Mouse (Mus musculus) right cerebral cortex, adult 18-20 months (tissue): ENCODE measurements around the gene Gm28043.

Experiments used
- DNase-seq: peaks from one replicate; pipeline ENCODE4 v3.0.0; 2022; ENCODE audit warnings: mixed read lengths

Gm28043 gene

GRCm38 (mm10) chr17:29628946-29629345 lies 14.3 kb downstream of the Gm28043 start:
- DNase-seq, result no peak

DNA sequence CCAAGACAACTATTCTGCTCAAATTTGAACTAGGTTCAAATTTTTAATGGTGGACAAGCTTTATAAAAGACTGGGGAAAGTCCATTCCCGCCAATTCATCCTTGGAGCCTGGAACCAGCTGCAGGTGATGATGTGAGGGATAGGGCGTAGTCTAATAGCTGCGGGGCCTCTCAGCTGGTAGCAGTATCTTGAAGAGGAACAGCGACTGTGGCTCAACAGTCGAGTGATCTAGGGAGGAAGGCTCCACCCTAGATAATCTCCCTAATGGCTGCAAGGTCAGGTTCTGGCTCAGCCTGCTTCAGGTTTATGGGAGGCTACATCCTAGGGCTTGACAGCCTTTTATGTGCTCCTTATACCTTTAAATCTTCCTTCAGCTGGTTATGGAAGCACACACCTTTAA lies 14.9 kb downstream of the Gm28043 start:
- DNase-seq, result no peak

GRCm38 (mm10) chr17:29632312-29632711 lies 17.6 kb downstream of the Gm28043 start:
- DNase-seq, result no peak

DNA sequence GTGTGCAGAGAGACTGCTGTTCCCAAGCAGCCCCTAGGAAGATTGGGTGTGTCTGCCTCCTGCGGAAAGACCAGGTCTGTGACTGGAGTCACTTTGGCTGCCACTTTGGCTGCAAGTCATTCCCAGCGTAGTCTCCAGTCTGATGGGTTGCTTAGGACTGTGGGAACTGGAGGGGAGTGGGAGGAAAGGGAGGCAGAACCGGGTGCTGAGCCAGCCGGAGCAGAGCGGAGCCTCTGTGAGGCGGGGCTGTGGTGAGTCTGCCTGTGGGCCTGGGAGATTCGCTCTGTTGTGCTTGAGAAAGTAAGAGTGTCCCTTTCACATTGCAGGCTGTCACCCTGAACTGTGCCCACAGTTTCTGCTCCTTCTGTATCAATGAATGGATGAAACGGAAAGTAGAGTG lies 20.8 kb downstream of the Gm28043 start:
- DNase-seq, result peak; percentile 40

- peak; percentile 45 for DNase-seq
Measured at GRCm38 (mm10) chr17:29636118-29636517, 21.4 kb downstream of the Gm28043 start.

DNA sequence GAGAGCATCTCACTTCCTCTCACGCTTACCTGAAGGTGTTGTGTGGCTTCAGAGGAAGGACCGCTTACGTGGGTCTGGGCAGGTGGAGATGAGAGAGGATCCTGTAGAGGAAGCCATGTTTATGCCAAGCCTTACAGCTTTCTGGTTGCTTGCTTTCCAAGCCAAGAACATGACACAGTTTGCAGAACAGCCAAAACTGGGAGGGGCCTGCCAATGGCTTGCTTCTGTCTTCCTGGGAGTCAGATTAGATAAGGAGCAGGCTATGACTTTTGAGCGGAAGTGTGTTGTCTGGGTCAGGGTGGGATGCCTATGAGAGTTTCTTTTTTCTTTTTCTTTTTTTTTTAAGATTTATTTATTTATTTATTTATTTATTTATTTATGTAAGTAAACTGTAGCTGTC lies 22.7 kb downstream of the Gm28043 start:
- no peak for DNase-seq

DNA sequence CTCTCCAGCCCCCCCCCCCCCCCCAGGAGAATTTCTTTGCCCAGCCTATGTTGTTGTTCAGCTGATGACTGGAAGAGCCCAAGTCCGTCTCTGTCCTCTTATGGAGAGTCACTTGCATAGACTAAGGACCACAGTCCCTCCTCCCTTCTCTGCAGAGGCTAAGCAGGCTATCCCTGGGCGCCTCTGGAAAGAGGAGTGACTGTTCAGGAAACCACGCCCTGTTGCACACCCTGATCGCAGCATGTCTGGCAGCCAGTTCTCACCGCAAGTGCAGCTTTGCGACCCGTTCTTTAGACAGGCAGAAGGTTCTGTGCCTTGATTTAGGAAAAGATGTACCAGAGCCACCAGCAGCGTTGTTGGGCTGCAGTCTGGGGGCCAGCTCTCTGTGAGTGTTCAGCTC lies 23.2 kb downstream of the Gm28043 start:
- DNase-seq, result no peak

DNA sequence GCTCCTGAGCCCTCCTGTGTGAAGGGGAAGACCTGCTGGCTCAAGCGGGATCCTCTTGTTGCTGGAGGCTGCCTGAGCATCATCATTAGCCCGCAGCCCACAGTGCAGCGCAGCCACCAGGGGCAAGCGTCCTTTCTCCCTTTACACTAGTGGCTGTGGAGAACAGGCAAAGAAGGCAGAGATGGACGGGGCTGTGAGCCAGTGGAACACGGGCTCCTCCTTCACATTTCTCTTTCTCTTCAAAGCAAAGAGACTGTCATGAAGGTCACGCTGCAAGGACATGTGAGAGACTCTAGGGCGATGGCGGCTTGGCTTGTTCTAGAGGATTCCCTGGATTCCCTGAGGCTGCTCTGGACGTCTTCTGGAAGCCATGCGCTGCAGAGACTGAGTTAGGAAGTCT lies 26.3 kb downstream of the Gm28043 start:
- DNase-seq, result no peak

GRCm38 (mm10) chr17:29642219-29642618 lies 27.5 kb downstream of the Gm28043 start:
- no peak for DNase-seq

GRCm38 (mm10) chr17:29658249-29658648 lies 43.6 kb downstream of the Gm28043 start:
- DNase-seq, result no peak

DNA sequence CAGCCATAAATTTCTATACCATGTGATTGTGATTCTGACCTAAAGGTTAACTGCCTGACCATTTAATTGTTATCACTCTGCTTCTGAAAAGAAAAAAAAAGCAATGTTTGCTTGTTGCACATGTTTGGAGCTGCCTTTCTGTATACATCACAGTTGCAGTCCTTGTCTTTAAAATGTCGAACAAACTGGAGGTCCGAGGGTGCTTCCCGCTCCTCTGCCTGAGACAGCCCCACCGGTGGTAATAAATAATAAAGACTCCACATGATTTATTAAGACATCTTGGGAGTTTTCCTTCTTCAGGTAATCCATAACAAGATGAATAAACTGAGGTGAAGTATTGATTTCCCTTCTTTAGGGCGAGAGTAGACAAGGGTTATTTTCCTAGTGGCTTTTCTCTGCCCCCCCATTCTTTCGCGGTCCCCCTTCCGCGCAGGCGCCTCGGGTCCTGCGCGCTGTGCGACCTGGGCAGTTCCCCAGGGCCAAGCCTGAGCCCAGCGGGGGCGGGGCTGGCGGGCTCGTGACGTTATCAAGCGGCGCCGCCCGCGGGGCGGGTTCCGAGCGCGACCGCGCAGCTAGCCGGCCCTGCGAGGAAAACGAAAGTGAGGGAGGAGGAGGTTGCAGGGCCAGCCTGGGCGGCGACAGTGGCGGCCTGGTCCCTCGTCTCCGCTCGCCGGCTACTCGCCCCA lies 45.5 kb downstream of the Gm28043 start, which contains the start of gene Cmtr1:
TSS of gene Cmtr1 (plus strand) at position 520 of the 686 bp plus-strand sequence.
- DNase-seq, result peak; percentile 95

DNA sequence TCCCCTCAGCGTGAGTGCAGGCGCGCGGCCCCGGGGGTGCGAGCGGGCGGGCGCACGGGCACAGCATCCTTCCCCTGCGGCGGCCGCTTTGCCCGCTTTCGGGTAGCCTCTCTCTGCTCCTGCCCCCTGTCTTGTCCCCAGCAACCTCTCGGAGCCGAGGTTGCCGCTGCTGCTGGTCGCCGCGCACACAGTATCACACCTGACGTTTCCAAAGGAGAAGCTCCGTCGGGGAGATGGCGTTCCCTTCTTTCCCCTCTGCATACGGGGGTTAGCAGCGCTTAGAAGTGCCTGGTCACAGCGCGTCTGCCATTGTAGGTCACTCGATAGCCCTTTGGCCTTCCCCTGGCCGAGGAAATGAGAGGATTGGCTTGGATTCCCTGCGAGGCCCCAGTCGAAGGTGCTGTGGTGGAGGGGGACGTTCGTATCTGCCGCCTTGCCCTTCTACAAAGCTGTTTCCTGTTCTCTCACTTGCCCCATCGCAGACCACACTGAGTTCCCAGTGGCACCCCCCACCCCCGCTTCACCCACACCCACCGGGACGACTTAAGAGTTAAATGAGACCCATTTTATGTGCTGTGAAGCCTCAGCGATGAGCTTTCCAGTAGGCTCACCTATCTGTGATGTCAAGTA lies 46.2 kb downstream of the Gm28043 start:
- no peak for DNase-seq

GRCm38 (mm10) chr17:29662145-29662544 lies 47.5 kb downstream of the Gm28043 start:
- no peak for DNase-seq

- peak; percentile 67 for DNase-seq
Measured at GRCm38 (mm10) chr17:29668051-29668986, 53.6 kb downstream of the Gm28043 start.

GRCm38 (mm10) chr17:29669030-29669429 lies 54.4 kb downstream of the Gm28043 start:
- no peak for DNase-seq

GRCm38 (mm10) chr17:29669936-29670335 lies 55.3 kb downstream of the Gm28043 start:
- no peak for DNase-seq

GRCm38 (mm10) chr17:29671021-29671420 lies 56.3 kb downstream of the Gm28043 start:
- no peak for DNase-seq

GRCm38 (mm10) chr17:29673325-29673724 lies 58.6 kb downstream of the Gm28043 start:
- no peak for DNase-seq

GRCm38 (mm10) chr17:29678526-29678925 lies 63.9 kb downstream of the Gm28043 start:
- no peak for DNase-seq

GRCm38 (mm10) chr17:29679038-29679767 lies 64.5 kb downstream of the Gm28043 start:
- DNase-seq, result no peak

GRCm38 (mm10) chr17:29680174-29680573 lies 65.5 kb downstream of the Gm28043 start:
- DNase-seq, result no peak

DNA sequence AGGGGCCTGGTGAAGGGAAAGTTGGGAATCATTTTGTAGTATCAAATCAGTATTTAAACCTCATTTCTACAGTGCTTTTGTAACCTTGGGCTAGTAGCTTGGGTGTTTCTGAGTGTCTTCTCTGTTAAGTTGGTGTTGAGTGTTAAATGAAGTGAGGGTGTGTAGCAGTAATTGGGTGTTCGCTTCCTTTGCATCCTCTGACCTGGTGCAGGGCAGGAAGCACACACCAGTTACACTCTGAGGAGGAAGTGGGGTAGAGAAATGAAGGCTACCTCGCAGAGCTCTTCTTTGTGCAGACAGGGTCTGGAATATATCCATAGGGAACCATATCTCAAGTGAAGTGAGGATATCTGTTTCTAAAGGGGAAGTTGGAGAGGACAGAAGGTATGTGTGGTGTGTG lies 66.2 kb downstream of the Gm28043 start:
- DNase-seq, result no peak

DNA sequence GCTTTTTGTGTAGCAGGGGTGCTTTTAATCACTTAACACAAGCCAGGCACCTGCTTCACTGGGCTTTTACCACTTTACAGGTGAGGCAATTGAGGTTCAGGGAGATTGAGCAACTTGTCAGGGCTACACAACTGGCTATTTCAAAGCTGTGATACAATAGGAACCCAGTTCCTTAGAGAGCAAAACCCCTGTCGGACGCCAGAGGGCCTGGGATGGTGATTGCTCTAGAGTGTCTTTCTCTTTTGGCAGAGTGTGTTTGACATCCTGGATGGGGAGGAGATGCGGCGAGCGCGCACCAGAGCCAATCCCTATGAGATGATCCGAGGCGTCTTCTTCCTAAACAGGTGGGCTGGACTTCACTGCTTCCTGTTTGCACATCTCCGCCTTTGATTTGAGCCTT lies 67.0 kb downstream of the Gm28043 start:
- DNase-seq, result no peak
